Mouse (Mus musculus): Measurements from ENCODE around the gene Armc8.
A peak's percentile ranks its signal among the peaks of the same experiment; 100 is the strongest.

Gene Armc8

DNA sequence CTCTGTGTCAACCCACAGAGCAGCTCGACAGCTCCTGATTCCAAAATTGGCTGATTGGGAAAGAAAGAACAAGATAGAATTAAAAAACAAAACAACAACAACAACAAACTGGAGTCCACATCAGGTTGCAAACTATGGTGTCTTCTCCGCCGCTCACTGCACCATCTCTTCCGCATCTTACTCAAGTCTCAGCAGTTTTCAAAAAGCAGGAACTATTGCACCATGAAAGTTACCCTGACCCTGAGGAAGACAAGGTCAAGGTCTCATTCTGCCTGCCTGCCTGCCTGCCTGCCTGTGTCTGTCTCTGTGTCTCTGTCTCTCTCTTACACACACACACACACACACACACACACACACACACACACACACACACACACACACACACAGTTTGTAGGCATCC lies 69.4 kb downstream of the Armc8 start:
- no peak for DNase-seq (ENCODE audit: low spot score)

DNA sequence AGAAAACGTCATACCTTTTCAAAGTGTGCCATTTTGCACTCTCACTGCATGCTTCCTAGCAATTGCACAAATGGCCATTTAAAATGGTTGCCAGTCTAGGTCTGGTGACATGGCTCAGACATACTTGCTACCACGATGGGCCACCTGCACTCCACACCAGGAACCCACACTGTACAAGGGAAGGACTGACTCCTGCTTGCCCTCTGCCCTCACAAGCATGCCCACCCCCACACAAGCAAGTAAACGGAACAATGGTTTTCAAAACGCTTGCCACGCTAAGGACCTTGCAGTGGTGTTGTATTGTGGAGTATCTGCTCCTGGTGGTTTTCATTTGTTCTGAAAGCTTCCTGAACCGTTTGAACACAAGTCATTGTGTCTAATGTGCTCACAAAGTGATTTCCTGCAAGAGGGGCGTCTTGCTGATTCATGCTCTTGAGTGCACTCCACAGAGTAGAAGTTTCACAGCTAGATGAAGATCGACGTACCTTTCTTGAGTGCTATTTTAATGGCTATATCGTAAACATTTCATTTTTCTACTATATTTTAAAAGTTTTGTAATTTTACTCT lies 76.0 kb downstream of the Armc8 start:
- DNase-seq (ENCODE audit: low spot score) = no peak

DNA sequence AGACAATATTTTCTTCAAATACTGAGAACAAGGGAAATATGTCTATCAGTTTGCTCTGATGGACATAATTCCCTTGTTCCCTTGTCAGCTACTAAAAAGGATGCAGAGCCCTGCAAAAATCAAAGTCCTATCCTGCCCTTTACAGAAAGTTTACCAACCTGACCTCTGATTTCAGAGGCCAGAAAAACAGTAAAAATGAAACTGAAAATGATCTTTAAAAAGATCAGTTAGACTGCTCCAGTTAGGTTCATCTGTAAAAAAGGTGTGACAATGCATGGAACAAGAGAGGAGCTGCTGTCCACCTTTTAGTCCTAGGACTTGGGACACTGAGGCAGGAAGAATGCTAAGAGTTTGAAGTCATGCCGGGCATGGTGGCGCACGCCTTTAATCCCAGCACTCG lies 77.6 kb downstream of the Armc8 start:
- no peak for DNase-seq (ENCODE audit: low spot score)

DNA sequence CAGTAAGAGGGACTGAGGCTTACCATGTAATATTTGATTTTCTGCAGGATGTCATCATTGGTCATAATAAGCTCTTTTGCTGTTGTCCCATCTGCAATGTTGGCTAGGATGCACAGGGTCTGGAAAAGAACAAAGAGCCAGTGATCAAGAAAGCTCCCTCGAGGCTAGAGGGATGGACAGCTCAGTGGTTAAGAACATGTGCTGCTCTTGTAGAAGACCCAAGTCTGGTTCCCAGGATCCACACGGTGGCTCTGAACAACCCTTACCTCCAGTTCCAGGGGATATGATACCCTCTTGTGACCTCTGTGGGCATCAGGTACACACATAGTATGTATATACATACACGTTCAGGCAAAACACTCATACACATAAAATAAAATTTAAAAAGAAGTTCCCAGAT lies 80.9 kb downstream of the Armc8 start:
- DNase-seq (ENCODE audit: low spot score) = no peak

DNA sequence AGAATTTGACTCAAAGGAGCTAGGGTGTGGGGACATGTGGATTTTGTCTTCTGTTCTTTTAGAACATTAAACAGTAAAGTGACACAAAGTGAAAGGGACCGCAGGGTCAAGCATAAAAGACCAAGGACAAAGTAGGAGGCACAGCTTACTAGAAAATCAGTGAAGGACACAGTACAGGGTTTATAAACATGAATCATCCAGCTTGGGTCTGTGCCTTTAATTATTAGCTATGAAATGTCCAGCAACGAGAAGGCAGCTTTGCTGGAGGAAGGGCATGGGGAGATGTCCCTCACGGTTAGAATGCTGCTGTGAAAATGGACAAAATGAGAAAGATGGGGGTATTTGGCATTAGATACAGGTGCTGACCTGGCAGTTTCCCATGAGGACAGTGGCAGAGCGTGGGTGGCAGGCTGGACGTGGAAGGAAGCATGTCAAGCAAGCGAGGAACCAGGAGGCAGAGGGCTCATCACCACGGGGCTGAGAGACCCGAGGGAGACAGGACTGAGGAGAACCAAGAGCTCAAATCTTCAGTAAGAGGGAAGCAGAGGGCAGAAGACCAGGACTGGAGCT lies 81.5 kb downstream of the Armc8 start:
- DNase-seq (ENCODE audit: low spot score) = no peak

DNA sequence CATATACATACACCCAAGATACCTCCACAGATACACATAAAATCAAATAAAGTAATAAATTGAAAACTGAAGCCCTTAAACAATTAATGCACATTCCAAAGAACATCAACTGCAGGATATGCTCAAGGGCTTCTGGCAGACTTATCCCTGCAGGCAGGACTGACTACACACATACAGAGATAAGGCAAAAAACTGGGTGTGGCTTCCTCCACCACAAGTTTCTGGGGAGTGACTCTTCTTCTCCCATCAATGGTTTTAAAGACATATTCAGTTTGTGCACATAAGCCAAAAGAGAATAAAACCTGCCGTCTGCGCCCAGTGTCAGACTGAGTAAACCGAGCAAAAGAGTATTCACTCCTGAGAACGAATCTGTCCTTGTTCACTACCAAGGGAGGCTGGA lies 83.6 kb downstream of the Armc8 start:
- peak; percentile 12 for DNase-seq (ENCODE audit: low spot score)

DNA sequence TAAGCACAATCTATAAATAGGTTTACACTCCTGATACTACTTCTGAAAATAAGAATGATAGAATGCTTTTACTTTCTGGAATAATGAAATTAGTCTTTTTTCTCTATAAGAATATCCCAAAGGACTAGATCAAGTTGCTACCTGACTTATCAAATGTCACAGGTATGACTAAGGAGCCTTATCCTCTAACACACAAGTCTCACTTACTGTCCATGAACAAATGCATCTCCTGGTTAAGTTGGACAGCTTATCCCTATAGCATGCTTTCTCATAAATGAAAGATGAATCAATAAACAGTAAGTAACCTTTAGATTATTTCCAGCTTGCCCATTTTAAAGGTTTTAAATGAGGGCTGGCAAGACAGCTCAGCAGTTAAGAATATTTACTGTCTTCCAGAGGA lies 84.1 kb downstream of the Armc8 start:
- DNase-seq (ENCODE audit: low spot score) = no peak

DNA sequence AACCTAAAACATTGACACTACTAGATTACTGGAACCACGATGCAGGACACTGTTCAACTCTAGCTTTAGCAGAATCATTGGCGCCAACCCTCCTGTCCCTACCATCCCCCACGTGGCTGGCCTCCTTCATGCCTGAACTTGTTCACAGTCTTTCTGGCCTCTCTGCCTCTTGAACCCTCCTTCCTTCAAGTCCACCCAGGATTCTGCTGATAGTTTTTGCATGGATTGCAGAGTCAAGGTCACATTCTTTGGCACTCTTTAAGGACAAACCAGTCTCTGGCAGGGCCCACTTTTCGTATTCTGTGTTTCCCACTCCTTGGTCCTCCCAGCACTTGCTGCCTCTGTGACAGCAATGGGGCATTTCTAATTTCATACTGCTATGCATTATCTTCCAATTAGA lies 85.5 kb downstream of the Armc8 start:
- DNase-seq (ENCODE audit: low spot score) = no peak

DNA sequence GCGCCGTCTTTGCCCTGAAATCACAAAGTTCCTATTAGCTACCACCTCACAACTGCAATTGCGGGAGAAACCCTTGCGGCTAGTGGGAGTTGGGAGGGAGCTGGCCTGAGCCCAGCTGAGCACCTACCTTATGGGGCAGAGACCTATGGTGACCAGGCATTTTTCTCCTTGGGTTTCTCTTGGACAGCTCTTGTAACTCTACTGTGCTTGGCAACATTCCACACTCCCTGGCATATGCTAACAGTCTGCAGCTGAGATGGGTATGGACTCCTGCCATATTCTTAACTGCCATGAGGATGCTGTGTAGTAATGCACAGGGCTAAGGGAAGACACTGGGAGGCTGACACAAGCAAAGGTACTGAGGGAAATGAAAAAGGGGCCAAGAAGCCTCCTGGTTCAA lies 87.9 kb downstream of the Armc8 start:
- DNase-seq (ENCODE audit: low spot score) = no peak

DNA sequence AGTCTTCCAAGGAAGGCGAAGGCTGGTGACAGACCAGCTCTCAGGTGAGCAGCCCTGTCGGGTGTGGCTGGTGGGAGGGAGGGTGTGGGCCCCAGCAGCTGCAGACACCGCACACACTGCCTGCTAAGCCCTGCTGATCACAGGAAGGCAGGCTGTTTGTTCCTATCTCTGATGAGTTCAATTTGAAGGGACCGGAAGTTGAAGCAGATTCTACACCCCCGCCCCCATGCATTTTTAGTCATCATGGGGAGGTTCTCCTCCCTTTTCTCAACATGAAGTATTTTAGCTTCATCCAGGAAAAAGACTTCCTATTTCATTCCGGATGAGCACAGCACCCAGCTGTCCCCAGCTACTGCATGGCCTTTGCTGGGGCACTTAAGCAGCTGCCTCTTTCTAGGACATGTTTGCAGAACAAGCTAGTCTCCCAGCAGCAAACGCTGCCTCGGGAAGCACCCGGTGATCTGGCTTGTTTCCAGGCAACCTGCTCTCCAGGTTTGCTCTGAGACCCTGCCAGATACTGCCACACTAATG lies 89.5 kb downstream of the Armc8 start:
- no peak for DNase-seq (ENCODE audit: low spot score)

DNA sequence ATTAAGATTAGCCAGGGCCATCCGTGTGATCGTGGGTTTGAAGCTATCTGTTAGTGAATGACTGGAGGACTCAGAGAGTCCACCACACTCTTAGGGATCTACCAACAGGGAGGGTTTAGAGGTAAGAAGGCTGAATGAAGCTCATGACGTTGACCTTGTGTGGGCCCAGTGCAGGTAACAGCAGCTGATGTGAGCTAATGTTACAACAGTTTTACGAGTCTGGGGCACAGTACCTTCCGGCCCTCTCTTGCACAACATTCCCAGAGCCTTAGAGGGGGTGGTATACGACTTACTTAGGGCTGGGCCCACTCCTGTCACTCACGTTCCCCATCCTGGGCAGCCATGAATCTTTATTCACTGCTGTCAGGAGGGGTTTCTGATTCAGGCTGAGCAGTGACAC lies 97.4 kb downstream of the Armc8 start:
- no peak for DNase-seq (ENCODE audit: low spot score)

DNA sequence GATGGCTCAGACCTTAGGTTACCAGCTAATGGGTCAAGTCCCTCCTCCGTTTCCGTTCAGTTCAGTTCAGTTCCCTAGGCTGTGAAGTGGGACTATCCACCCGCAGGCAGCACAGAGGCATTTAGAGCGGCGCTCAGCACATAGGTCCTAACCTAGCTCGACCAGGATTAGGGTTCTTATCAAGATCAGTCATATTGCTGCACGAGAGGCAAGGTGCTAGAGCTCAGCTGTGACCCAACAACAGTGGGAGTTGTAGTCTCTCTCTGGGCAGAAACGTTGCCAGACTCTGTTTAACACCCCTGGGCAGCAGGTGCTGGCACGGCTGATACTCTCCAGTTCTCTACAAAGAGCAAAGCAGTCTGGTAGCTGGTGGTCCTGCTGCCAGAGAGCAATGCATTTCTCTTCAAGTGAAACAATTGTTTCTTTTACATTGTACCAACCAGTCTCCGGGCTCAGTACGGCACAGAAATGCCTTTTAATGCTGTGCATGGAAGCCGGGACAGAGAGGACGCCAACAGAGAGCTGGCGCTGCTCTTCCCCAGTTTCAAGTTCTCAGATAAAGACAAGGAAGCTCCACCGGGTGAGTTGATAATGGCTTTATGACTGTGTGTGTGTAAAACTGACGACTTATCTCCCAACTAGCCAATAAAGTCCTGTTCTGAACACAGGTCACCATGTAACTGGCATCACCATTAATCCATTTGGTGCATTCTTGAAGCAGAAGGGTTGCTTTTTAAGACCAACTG lies 98.2 kb downstream of the Armc8 start:
- DNase-seq (ENCODE audit: low spot score) = no peak

DNA sequence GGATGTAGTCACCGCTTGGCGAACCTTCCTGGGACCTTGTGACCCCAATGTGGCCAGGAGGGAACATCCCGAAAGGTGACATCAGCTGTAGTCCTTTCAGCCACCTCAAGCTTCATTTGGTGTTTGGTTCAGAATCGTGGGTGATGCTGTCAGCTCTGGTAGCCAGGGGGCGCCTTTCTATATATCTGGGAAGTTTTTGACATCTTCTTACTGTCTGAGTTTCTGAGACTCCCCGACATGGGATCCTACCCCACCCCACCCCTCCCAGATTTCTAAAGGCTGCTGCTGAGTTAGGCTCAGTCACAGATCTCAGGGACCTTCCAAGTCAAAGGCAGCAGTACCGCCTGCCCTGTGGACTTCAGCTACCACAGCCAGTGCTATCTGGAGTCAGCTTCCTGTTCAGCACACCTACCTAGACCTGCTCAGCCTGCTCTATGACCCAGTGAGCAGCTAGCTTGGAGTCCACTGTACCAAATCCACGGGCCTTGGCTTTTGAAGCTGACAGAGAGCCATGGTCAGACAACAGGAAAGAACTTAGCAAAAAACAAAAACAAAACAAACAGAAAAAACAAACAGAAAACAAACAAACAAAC lies 98.9 kb downstream of the Armc8 start:
- DNase-seq (ENCODE audit: low spot score) = no peak

DNA sequence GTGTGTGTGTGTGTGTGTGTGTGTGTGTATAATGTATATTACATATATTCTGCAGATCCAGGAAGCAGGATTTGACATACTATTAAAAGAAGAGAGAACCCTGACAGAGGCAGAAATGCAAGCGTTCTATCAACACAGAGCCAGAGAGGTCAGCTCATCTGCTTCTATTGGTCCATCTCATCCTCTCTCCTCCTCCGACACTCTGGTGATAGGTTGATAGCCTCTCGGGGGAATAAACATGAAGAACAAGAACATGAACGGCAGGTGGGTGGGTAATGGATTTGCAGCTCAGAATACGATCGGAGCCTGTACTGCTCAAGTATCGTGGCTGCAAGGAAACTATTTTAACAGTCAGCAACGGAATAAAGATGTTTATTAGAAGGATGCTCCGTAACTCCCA lies 100.1 kb downstream of the Armc8 start:
- DNase-seq (ENCODE audit: low spot score) = no peak

DNA sequence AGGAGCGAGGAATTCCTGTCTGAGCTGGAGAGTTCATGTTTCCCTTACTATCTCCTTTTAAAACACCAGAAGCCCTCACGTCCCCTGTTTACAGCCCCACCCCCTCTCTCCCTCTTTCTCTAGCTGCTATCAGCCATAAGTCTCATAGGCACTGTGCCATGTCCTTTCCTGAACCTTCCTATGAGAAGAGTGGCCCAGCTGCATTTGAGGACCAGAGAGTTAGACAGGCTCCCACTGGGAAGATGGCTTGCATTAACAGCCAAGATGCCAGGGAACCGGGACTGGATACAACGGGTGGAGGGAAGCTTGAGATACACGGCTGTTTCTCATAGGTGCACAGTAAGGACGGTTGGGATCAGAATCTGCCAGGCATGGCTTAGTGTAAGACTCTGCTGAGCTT lies 103.8 kb downstream of the Armc8 start:
- DNase-seq (ENCODE audit: low spot score) = no peak

DNA sequence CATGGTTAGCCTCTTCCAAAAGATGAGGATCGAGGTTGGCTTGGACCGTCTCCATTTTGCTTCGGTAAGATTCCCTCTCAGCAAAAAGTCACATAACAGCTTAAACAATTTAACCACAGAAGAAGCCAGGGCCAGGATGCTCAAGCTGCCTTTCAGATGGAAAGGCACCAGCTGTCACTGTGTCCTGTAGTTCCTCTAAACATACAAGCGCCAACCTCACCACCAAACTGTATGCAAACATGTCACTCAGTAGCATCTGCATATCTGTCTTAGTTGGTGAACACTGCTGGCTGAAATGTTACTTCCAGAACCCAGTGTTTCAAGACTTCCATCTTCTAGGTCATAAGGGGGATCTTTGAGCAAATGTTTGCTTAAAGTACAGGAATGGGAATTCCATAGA lies 109.0 kb downstream of the Armc8 start:
- DNase-seq (ENCODE audit: low spot score) = no peak

DNA sequence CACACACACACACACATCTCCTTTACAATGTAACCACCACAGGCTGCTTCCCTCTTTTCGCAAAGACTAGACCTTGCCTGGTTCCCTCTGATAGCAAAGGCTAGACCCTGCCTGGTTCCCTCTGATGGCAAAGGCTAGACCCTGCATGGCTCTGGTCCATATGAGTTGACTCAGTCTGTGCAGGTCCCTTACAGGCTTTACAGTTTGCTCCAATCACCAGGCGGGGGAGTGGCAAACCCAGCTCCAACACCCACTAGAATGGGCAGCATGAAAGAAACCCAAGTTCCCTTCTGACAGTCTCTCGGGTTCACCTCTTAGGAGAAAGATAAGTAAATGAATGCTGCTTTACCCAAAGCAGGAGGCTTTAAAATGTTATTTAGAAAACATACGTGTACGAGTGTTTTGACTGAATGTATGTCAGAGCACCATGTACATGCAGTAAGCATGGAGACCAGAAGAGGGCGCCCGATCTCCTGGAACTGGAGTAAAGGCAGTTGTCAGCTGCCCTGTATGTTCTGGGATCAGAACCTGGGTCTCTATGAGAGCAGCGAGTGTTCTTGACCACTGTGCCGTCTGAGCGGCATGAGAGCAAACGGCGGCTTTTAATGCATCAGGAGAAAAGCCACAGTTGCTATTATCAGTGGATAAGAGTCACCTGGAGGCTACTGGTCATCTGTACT lies 110.0 kb downstream of the Armc8 start:
- DNase-seq (ENCODE audit: low spot score) = peak; percentile 34

DNA sequence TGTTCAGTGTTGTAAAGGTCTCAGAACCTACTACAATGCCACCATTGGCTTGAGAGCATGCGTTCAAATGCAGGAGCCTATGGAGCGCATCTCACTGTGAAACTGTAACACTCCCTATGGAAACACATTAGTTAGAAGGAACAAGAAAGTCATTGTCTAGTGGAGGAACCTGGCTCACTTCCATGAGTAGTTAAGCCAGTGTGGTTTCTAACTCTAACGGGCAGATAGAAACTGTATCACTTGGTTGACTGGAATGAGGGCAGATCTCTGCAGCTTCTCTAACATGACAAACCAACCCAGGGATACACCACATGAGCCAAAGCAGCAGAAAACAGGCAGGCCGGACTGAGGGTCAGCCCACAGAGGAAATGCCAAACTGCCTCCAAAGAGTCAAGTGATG lies 114.5 kb downstream of the Armc8 start:
- DNase-seq (ENCODE audit: low spot score) = no peak

DNA sequence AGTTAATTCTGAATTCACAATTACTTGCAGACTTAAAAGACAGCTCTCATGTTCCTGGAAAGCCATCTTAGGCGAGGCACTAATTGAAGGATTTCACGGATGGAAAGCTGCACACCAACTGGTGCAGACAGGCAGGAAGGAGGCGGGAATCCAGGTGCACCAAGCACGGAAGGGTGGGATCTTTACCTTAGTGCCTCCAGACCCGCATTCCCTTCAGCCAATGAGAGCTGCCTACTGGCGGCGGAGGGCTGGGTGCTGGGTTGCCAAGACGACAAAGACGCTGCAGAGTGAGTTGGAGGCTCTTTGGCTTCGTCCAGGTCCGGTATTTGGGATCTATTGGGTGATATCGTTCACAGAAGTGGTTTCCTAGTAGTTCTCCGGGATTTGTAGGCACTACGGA lies 117.5 kb downstream of the Armc8 start, which contains the start of gene Nme9:
Nme9 (plus strand) TSS at position 315 of the 400 bp plus-strand sequence.
- DNase-seq (ENCODE audit: low spot score) = no peak

DNA sequence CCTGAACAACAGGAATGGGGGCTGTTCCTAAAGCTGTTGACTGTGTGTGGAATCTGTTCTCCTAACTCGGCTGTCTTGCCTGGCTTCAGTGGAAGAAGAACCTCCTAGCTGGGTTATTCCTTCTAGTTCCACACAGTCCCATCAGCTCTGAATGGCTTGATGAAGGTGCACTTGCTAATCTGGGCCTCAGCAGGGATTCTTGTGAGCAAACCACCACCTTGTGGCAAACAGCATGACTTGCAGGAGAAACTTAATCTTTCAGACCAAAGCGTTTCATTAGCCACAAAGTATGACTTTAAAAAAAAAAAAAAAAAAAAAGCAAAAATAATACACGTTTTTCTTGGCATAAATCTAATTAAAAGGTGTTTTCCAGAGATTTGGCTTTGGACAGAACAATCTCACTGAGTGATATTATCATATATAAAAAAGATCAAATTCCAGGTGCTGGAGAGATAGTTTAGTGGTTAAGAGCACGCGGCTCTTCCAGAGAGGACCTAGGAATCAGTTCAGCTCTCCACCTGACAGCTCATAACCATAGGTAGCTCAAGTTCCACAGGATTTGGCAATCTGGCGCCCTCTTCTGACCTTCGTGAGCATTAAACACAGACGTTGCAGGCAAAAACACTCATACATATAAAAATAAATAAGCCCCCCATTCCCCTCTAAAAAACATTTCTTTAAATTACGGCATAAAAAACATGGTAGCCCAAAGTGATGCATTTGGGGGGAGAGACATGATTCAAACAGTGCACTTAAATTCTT lies 118.6 kb downstream of the Armc8 start:
- DNase-seq (ENCODE audit: low spot score) = no peak

DNA sequence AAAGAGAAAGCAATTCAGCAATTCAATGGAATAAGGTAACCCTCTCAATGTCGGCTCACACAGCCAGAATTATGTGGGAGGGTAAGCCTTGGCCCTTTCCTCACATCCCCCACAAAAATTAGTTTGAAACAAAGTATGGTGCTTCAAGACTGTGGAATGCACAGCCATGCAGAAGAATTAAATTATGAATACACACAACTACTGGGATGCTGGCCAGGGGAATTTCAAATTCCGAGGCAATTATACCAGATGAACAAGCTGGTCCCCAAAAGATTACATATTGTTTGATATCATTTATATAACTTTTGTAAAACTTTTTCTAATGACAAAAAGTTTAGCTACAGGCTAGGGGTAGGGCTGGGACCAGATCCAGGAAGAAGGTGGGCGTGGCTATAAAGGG lies 121.4 kb downstream of the Armc8 start:
- no peak for DNase-seq (ENCODE audit: low spot score)

DNA sequence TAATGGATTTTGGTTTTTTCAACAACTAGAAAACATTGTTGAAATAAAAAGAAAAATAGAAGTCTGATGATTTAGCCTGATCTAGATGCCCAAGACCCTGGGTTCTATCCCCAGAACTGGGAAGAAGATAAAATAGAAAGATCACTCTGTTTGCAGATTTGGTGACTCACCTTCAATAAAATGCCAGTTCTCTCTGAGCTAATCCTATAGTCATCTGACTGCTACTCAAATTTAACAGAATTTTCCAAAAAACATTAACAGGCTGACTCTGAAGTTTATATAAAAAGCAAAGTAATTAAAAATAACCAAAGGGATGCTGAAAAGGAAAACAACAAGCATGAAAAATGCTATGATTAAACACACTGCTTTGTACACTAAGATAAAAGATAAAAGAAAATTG lies 122.4 kb downstream of the Armc8 start:
- DNase-seq (ENCODE audit: low spot score) = no peak

Data from spleen, adult 12 weeks (tissue).